Mouse (Mus musculus) T-cell, adult 2 months (primary cell): ENCODE measurements around the gene C330021F23Rik.

Source experiments
- DNase-seq: peaks from one replicate; pipeline ENCODE4 v3.0.0; 2022; ENCODE audit warnings: low spot score

The C330021F23Rik gene

GRCm38 (mm10) chr8:3587391-3588257 is 19.8 kb downstream of the C330021F23Rik start:
- DNase-seq, result peak; percentile 22

- no peak for DNase-seq
These were observed 20.5 kb downstream of the C330021F23Rik start for GRCm38 (mm10) chr8:3588258-3588633.

GRCm38 (mm10) chr8:3593470-3593869 is 25.7 kb downstream of the C330021F23Rik start:
- DNase-seq, result no peak

- DNase-seq, result no peak
These were observed 26.7 kb downstream of the C330021F23Rik start for GRCm38 (mm10) chr8:3594466-3594865.

GRCm38 (mm10) chr8:3598054-3598453 is 30.3 kb downstream of the C330021F23Rik start:
- no peak for DNase-seq

- no peak for DNase-seq
These were observed 31.4 kb downstream of the C330021F23Rik start for GRCm38 (mm10) chr8:3599219-3599618.

- DNase-seq, result no peak
These were observed 32.6 kb downstream of the C330021F23Rik start for GRCm38 (mm10) chr8:3600401-3600800.

GRCm38 (mm10) chr8:3603439-3603838 is 35.6 kb downstream of the C330021F23Rik start:
- DNase-seq, result no peak

- no peak for DNase-seq
These were observed 38.8 kb downstream of the C330021F23Rik start for GRCm38 (mm10) chr8:3606593-3606992.

GRCm38 (mm10) chr8:3607822-3608221 is 40.0 kb downstream of the C330021F23Rik start:
- no peak for DNase-seq

GRCm38 (mm10) chr8:3609046-3609815 is 41.4 kb downstream of the C330021F23Rik start:
- no peak for DNase-seq

- no peak for DNase-seq
These were observed 42.0 kb downstream of the C330021F23Rik start for GRCm38 (mm10) chr8:3609816-3610150.

GRCm38 (mm10) chr8:3621199-3621970 is 53.6 kb downstream of the C330021F23Rik start, which contains the start of the genes Xab2 and Pet100:
TSS of gene Xab2 (minus strand) at chr8:3621316.
TSS of gene Pet100 (plus strand) at chr8:3621548.
- DNase-seq, result peak; percentile 98

GRCm38 (mm10) chr8:3622119-3622518 is 54.3 kb downstream of the C330021F23Rik start:
- no peak for DNase-seq

GRCm38 (mm10) chr8:3625445-3625844 is 57.7 kb downstream of the C330021F23Rik start, which contains the start of gene Pcp2:
TSS of gene Pcp2 (minus strand) at chr8:3625545.
- DNase-seq, result no peak

- no peak for DNase-seq
These were observed 59.2 kb downstream of the C330021F23Rik start for GRCm38 (mm10) chr8:3626971-3627370.

GRCm38 (mm10) chr8:3628014-3628413 is 60.2 kb downstream of the C330021F23Rik start:
- peak; percentile 51 for DNase-seq

GRCm38 (mm10) chr8:3630647-3631477 is 63.1 kb downstream of the C330021F23Rik start, which contains the start of gene Stxbp2:
TSS of gene Stxbp2 (plus strand) at chr8:3630955.
- peak; percentile 89 for DNase-seq

- no peak for DNase-seq
These were observed 63.7 kb downstream of the C330021F23Rik start for GRCm38 (mm10) chr8:3631478-3631875.
